Mouse (Mus musculus) bone marrow, adult 2 months (tissue): Measurements from ENCODE around the gene Gstt2. TPM values are rescaled to one million over a fixed set of nuclear protein-coding genes. Genes with fewer than 3 reads are reported as not detected.
"Not testable (repeated sequence)": the region's sequence is repeated elsewhere in the genome, so short reads cannot be mapped to it uniquely, and the experiment has no call there.

ENCODE experiments used
- H3K27ac ChIP-seq: fragments of 200-500 bp; 2 replicates; pipeline ENCODE4 v1.5.1; 2012; ENCODE audit warnings: low read depth, mild to moderate bottlenecking, control low read depth, inconsistent platforms, low read length; ENCODE audit not compliant: control insufficient read depth, poor library complexity, insufficient read depth
- H3K4me1 ChIP-seq: fragments of 200-500 bp; 2 replicates; pipeline ENCODE4 v1.6.1; 2011; ENCODE audit warnings: low read length; ENCODE audit not compliant: control insufficient read depth, insufficient read depth
- H3K4me3 ChIP-seq: fragments of 200-500 bp; replicated peaks from 2 replicates; pipeline ENCODE3; 2011; ENCODE audit warnings: mild to moderate bottlenecking, low read depth, low read length, control low read depth; ENCODE audit not compliant: control insufficient read depth
- CTCF ChIP-seq: fragments of 200-500 bp; IDR thresholded peaks from 2 replicates; pipeline ENCODE4 v1.5.1; 2011; ENCODE audit warnings: low read length, control low read depth; ENCODE audit not compliant: control insufficient read depth, insufficient read depth
- POLR2A ChIP-seq: fragments of 200-500 bp; IDR thresholded peaks from 2 replicates; pipeline ENCODE4 v1.6.1; 2011; ENCODE audit warnings: low read depth, mild to moderate bottlenecking, control low read depth, low read length, borderline replicate concordance; ENCODE audit not compliant: control insufficient read depth
- WGBS: fragments of 180-500 bp; shearing (Covaris S2); methylation state at CpG from one replicate; pipeline ENCODE4 v1.1.7; 2018; 5-methylcytosine and 5-hydroxymethylcytosine counted together
- polyA plus RNA-seq: library from polyadenylated mRNA; stranded (reverse); fragments of >200 nt; gene quantifications from 2 replicates; pipeline ENCODE4 v1.2.4, GENCODE M21; 2011; ENCODE audit warnings: low replicate concordance; ENCODE audit not compliant: missing spikeins, insufficient read depth, insufficient read length

Gstt2 gene
- polyA plus RNA-seq, 1 experiment = 28.1 TPM

DNA sequence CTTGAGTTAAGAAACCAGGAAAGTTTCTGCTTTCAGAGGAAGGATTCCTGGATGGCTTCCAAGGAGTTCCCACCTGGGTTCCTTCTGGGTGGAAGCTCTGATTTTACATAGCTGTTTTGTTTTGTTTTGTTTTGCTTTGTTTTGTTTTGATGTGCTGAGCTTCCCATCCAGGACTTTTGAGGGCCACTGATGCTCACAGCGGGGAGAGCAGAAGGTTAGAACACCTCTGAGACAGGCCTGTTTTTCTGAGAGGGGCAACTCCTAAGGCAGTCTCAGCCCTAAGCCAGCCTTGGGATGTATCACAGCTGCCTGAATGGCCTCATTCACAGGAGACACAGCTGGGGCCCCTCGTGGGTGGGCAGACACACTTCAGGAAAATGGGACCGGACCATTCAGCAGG lies 14.5 kb upstream of the Gstt2 start:
- TF ChIP-seq CTCF = no peak
- TF ChIP-seq POLR2A = no peak
- no peak overlapping the region for H3K4me3 ChIP-seq
- WGBS = 78% methylated on average over 3 of the region's 3 CpGs

DNA sequence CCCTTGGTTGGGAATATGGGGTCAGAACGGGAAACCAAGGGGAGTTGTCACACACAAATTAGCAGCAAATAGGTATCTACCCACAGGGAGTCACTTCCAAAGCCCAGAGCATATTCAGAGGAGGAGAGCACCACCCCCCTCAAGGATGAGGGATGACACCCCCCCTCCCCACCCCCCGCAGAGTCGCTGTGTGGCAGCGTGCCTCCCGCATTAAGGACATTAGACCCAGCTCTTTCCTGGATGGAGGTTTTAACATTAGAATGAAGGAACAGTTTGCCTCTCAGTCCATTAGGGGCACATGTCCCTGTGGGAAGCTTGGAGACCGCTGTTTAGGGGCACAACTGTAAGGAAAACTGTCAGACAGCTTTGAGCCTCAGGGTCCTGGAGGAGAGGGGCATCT lies 13.9 kb upstream of the Gstt2 start:
- whole genome bisulfite sequencing = 34% methylated on average over 6 of the region's 6 CpGs
- TF ChIP-seq POLR2A = no peak
- no peak for TF ChIP-seq CTCF
- Histone ChIP-seq H3K4me3 (no peak overlapping the region), H3K27ac (no peak overlapping the region), H3K4me1 (no peaks in the 10 kb centered on the region; the same call in 1 of the 2 replicates)

More for the DNA sequence above, 14.5 kb upstream of the Gstt2 start:
- Histone ChIP-seq H3K4me1 (no peaks in the 10 kb centered on the region), H3K27ac (no peak overlapping the region)

DNA sequence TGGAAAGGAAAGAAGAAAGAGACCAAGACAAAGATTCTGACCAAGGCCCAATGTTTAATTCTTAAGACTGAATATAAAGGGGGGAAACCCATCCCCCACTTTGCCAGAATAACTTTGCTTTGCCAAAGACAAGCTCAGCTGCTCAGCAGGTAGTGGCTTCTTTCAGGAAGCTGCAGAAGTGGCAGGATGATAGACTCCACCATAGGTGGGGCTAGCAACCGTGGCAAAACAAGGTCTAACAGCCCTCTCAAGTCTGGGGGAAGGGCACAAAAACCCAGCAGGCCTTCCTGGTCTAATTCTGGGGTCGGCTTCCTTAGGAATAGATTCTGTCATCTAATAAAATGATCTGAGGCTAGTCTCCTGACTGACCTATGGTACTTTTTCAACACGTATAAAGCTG lies 11.2 kb upstream of the Gstt2 start:
- H3K4me1 ChIP-seq = no peaks in the 10 kb centered on the region; the same call in 1 of the 2 replicates
- TF ChIP-seq POLR2A (no peak), CTCF (no peak)
- H3K27ac ChIP-seq = no peak overlapping the region
- no peak overlapping the region for H3K4me3 ChIP-seq
- 43% methylated on average over 3 of the region's 3 CpGs for WGBS

DNA sequence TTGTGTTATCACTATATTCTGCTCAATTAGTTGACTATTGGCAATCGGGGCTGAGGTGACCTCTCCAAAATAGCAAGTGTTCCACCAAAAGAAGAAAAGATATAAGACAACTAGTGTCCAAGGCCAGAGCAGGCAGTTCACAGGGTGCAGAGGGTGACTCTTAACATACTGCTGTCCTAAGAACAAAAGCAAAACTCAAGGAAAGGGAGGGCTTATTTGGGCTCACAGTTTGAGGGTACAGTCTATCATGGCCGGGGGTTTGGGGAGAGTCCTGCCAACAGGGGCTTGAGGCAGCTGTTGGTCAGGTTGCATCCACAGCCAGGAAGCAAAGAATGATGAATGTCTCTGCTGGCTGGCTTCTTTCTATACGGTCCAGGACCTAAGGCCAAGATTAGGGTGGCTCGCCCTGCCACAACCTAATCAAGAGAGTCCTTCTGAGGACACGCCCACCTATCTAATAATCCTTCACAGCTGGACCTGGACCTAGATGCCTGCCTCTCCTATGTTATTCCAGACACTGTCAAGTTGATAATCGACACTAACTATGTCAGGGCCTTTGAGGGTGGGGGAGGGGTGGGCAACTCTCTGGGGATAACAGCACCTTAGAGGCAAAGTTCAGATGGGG lies 8.2 kb upstream of the Gstt2 start:
- H3K4me3 ChIP-seq = no peak overlapping the region
- WGBS = 63% methylated on average over 6 of the region's 6 CpGs
- TF ChIP-seq CTCF = no peak
- TF ChIP-seq POLR2A = no peak
- H3K4me1 ChIP-seq = no peaks in the 10 kb centered on the region; the same call in 1 of the 2 replicates
- H3K27ac ChIP-seq = peak overlapping the region; percentile 74

DNA sequence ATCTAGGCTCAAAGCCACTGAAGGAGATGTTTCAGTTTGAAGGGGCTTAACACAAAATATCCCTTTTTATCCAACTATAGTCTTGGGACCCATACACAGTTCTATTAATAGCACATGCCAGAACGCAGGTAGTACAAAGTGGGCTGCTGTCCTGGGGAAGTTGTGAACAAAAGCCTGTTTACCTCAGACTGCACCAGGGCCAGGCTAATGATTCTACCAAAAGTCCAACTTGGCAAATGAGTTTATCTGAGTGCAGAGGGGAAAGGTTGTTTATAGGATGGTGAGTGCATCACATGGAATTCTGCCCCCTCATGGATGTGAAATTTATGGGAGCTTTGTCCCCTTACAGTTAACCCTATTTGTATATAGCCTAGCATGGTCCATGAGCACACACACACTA lies 7.6 kb upstream of the Gstt2 start:
- TF ChIP-seq CTCF (no peak), POLR2A (no peak)
- no peak overlapping the region for H3K4me3 ChIP-seq
- peak overlapping the region; percentile 74; the same call in 1 of the 2 replicates for H3K27ac ChIP-seq
- no peaks in the 10 kb centered on the region; the same call in 1 of the 2 replicates for H3K4me1 ChIP-seq
- WGBS = 79% methylated on average over 1 of the region's 1 CpGs

DNA sequence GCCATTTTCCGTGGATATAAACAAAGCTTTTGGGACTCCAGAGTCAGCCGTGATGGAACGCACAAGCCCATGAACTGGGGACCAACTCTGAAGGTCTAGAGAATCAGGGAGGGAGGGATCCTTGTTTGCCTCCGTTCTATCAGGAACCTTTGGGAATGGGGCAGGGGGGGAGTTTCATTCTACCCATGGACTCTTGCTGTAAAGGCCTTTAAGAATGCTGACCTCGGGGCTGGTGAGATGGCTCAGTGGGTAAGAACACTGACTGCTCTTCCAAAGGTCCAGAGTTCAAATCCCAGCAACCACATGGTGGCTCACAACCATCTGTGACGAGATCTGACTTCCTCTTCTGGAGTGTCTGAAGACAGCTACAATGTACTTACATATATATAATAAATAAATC lies 6.7 kb upstream of the Gstt2 start:
- 76% methylated on average over 6 of the region's 6 CpGs for WGBS
- H3K27ac ChIP-seq, H3K4me1 ChIP-seq, H3K4me3 ChIP-seq: not testable (repeated sequence)

DNA sequence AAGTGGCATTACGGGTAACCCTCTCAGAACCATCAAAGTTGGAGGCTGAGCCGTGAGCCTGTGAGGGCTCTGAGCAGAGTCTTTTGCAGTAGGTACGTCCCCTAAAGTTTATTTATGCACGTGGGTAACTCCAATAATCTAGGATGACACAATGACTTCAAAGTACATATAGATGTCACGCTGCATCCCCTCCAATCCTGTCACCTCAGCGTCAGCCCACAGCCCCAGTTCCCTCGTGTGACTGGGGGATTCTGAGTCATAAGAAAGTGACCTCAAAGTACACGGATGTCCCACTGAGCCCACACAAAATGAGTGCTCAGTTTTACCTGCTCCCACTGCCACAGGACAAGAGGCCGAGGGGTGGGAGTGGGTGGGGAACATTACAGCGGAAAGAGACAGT lies 1.9 kb upstream of the Gstt2 start:
- no peak overlapping the region for H3K27ac ChIP-seq
- WGBS = 77% methylated on average over 10 of the region's 10 CpGs
- no peak overlapping the region for H3K4me3 ChIP-seq
- H3K4me1 ChIP-seq = no peaks in the 10 kb centered on the region; the same call in 1 of the 2 replicates
- no peak for TF ChIP-seq CTCF
- TF ChIP-seq POLR2A = no peak

DNA sequence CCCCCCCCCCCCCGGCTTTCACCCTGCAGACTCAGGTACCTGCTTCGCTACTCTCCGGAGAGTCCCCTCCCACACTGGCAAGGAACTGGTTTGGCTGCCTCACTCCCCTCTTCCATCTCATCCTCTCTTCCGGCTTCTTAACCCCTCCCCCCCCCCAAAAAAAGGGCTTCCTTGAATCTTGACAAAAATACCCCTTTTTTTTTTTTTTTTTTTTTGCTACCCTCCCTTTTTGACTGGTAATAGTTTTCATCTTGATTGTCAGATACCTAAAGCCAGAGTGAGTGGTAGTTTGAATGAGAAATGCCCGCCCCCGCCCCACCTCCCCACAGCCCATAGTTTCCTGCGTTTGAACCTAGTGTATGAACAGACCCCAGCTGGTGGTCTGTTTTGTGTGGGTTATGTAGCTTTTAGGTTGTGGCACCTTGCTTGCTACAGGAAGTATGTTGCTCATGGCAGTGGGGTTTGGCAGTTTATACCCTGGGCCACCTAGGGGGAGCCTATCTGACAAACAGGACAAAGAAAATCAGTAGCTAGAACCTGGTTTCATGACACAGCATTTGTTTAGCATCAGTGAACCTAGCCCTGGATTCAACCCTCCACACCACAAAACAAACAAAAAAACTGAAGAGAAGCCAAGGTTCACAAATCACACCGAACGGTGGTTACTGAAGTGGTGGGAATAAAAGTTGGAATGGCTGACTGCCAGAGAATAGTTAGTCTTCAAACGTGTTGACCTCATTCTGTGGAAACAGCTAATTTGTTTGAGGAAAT lies 1.3 kb downstream of the Gstt2 start:
- Histone ChIP-seq H3K4me3 (peak overlapping the region; percentile 14), H3K4me1 (no peaks in the 10 kb centered on the region; the same call in 1 of the 2 replicates), H3K27ac (no peak overlapping the region)
- WGBS = 2% methylated on average over 9 of the region's 10 CpGs
- no peak for TF ChIP-seq CTCF
- no peak for TF ChIP-seq POLR2A
